Mouse (Mus musculus): ENCODE measurements around the gene Zfand3.

DNA sequence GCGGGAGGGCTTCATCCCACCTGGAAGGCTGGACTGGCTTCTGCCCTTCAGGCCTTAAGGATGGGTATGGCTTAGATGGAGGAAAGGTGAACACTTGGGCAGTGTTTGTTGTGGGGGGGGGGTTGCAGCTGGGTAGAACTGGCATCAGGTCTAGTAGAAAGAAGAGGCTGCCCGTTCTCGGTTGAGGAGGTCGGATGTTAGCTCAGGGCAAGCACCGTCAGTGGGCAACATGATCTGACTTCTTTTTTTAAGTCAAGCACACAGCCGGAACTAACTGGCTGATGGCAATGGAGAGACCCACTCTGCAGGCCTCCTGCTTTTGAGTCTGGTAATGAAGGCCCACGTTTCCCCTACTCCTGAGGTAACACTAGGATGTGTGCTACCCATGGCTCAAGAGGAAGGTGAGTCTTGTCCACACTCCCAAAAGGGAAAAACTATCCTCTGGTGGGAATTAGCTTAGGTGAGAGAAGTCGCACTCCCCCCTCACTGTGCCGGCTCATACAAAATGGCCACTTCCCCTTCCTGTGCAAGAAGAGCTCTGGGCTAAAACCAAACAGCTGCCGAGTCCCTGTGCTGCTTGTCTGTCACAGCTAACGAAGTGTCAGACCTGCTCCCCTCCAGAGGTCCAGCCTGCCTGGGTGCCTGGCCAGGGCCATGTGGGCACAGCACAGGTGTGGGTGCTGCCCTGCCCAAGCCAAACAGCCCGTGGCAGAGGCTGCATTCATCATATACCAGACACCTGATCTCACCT, 192.9 kb downstream of the Zfand3 start:
- TF ChIP-seq CTCF (IDR thresholded peaks at IDR 0.05; ENCODE audit: insufficient read depth, low read length) = no peak
- TF ChIP-seq POLR2A (IDR thresholded peaks at IDR 0.05; ENCODE audit: borderline replicate concordance, extremely low read depth, low read depth, low read length) = no peak
